Mouse (Mus musculus): ENCODE results near the gene Vmn2r30. TPM values are rescaled to one million over a fixed set of nuclear protein-coding genes. Genes with fewer than 3 reads are reported as not detected.
"Not testable (repeated sequence)": the region's sequence is repeated elsewhere in the genome, so short reads cannot be mapped to it uniquely, and the experiment has no call there.

Gene Vmn2r30
- polyA plus RNA-seq (2014; fragmentation: Nextera tagmentation; extraction: Ambion mirVana): not detected in 2 replicates

DNA sequence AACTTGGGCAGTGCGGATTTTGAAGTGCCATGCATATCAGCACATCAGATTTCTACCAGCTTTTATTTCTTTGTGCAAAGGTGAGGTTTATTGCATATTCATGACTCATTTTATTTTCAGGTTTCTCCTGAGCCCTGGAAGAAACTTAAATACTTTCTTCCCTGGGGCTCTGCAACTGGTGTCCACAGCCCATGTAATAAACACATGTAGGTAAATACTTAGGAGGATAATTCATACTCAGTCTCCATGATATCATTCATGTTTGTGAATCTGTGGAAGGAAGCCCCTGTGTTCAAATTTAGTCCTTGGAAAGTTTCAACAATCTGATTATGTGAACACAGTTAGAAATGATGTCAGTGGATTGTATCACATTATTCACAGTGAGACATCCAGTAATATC lies at the start of gene Vmn2r30:
Gene Vmn2r30 (minus strand): TSS at position 101 of the 400 bp plus-strand sequence.
- not testable (repeated sequence) for H3K27me3 ChIP-seq (ENCODE audit: control insufficient read depth, insufficient read depth, low read length); H3K27ac ChIP-seq (ENCODE audit: low read depth, low read length); H3K36me3 ChIP-seq (ENCODE audit: control insufficient read depth, insufficient read depth, low read length); H3K4me2 ChIP-seq; H3K9me3 ChIP-seq (ENCODE audit: control insufficient read depth, low read length); H3K9ac ChIP-seq (ENCODE audit: low read length); H3K4me3 ChIP-seq (ENCODE audit: low read depth, low read length); ATAC-seq (ENCODE audit: low FRiP score); DNase-seq (ENCODE audit: low spot score, missing footprints); H3K4me1 ChIP-seq (ENCODE audit: control insufficient read depth, insufficient read depth, low read length)
- no CpG with 5 or more reads among the region's 1 CpGs for WGBS

DNA sequence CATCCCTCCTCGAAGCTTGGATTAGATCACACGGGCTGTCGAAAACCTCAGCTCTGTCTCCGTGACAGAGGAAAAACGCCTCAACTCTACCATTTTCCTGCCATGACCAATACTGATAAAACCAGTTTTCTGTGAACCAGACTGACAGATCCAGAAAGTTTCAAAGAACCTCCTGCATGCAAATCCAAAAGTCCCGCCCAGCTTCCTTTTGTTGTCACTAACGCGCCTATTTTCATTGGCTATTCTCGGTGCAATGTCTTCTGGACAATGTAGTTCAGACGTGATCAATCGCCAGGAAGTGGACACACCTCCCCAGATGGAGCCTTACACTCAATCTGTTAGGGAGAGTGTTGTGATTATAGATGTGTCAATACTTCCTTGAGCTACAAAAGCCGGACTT lies 37.0 kb upstream of the Vmn2r30 start, which contains the start of gene Gm45783:
Gene Gm45783 (minus strand): TSS at position 143 of the 400 bp plus-strand sequence.
- WGBS: 56% methylated on average over 12 of the region's 12 CpGs
- H3K9ac ChIP-seq (ENCODE audit: low read length); H3K4me3 ChIP-seq (ENCODE audit: low read depth, low read length); H3K36me3 ChIP-seq (ENCODE audit: control insufficient read depth, insufficient read depth, low read length); H3K27ac ChIP-seq (ENCODE audit: low read depth, low read length); H3K4me2 ChIP-seq; H3K9me3 ChIP-seq (ENCODE audit: control insufficient read depth, low read length); H3K4me1 ChIP-seq (ENCODE audit: control insufficient read depth, insufficient read depth, low read length); ATAC-seq (ENCODE audit: low FRiP score); H3K27me3 ChIP-seq (ENCODE audit: control insufficient read depth, insufficient read depth, low read length); DNase-seq (ENCODE audit: low spot score, missing footprints): not testable (repeated sequence)

- Histone ChIP-seq H3K4me1 (ENCODE audit: control insufficient read depth, insufficient read depth, low read length) (no peaks in the 10 kb centered on the region), H3K36me3 (ENCODE audit: control insufficient read depth, insufficient read depth, low read length) (peaks cover 25% of the 10 kb centered on the region), H3K4me3 (ENCODE audit: low read depth, low read length) (no peak overlapping the region), H3K9ac (ENCODE audit: low read length) (no peak overlapping the region), H3K4me2 (no peak overlapping the region), H3K27me3 (ENCODE audit: control insufficient read depth, insufficient read depth, low read length) (no peaks in the 10 kb centered on the region), H3K27ac (ENCODE audit: low read depth, low read length) (no peak overlapping the region), H3K9me3 (ENCODE audit: control insufficient read depth, low read length) (peaks cover 8% of the 10 kb centered on the region; the same call in 1 of the 2 replicates)
- 83% methylated on average over 16 of the region's 16 CpGs for WGBS
- ATAC-seq (ENCODE audit: low FRiP score): no peak
- DNase-seq (ENCODE audit: low spot score, missing footprints): peak; percentile 85
Measured at GRCm38 (mm10) chr7:7295595-7295994, 41.8 kb downstream of the Vmn2r30 start.

- Histone ChIP-seq H3K27me3 (ENCODE audit: control insufficient read depth, insufficient read depth, low read length) (no peaks in the 10 kb centered on the region), H3K4me1 (ENCODE audit: control insufficient read depth, insufficient read depth, low read length) (no peaks in the 10 kb centered on the region), H3K9me3 (ENCODE audit: control insufficient read depth, low read length) (peaks cover 4% of the 10 kb centered on the region), H3K9ac (ENCODE audit: low read length) (no peak overlapping the region), H3K4me2 (no peak overlapping the region), H3K27ac (ENCODE audit: low read depth, low read length) (no peak overlapping the region), H3K4me3 (ENCODE audit: low read depth, low read length) (no peak overlapping the region), H3K36me3 (ENCODE audit: control insufficient read depth, insufficient read depth, low read length) (peaks cover 8% of the 10 kb centered on the region)
- no peak for DNase-seq (ENCODE audit: low spot score, missing footprints)
- ATAC-seq (ENCODE audit: low FRiP score): no peak
- 73% methylated on average over 1 of the region's 1 CpGs for WGBS
Measured at GRCm38 (mm10) chr7:7281383-7281782, 56.0 kb downstream of the Vmn2r30 start.

- not testable (repeated sequence) for H3K36me3 ChIP-seq (ENCODE audit: control insufficient read depth, insufficient read depth, low read length); H3K9me3 ChIP-seq (ENCODE audit: control insufficient read depth, low read length); H3K4me1 ChIP-seq (ENCODE audit: control insufficient read depth, insufficient read depth, low read length); H3K27ac ChIP-seq (ENCODE audit: low read depth, low read length); H3K27me3 ChIP-seq (ENCODE audit: control insufficient read depth, insufficient read depth, low read length)
- peak; percentile 100 for ATAC-seq (ENCODE audit: low FRiP score)
- 46% methylated on average over 45 of the region's 45 CpGs for WGBS
- peak within 1 kb of the TSS; percentile 12; the same call in 1 of the 2 replicates for H3K4me3 ChIP-seq (ENCODE audit: low read depth, low read length)
- peak within 1 kb of the TSS; percentile 3; the same call in 1 of the 2 replicates for H3K9ac ChIP-seq (ENCODE audit: low read length)
- DNase-seq (ENCODE audit: low spot score, missing footprints): peak; percentile 97
- peak within 1 kb of the TSS; percentile 19; the same call in 1 of the 2 replicates for H3K4me2 ChIP-seq
Measured at GRCm38 (mm10) chr7:7277966-7278567, 59.3 kb downstream of the Vmn2r30 start, which contains the start of gene Gm45844. Gene Gm45844, minus strand, starts transcription at chr7:7278289.

GRCm38 (mm10) chr7:7277556-7277955 lies 59.9 kb downstream of the Vmn2r30 start:
- not testable (repeated sequence) for H3K4me1 ChIP-seq (ENCODE audit: control insufficient read depth, insufficient read depth, low read length); ATAC-seq (ENCODE audit: low FRiP score); H3K27me3 ChIP-seq (ENCODE audit: control insufficient read depth, insufficient read depth, low read length); H3K9me3 ChIP-seq (ENCODE audit: control insufficient read depth, low read length); H3K27ac ChIP-seq (ENCODE audit: low read depth, low read length); H3K36me3 ChIP-seq (ENCODE audit: control insufficient read depth, insufficient read depth, low read length)
- peak overlapping the region; percentile 19; the same call in 1 of the 2 replicates for H3K4me2 ChIP-seq
- peak; percentile 88 for DNase-seq (ENCODE audit: low spot score, missing footprints)
- H3K4me3 ChIP-seq (ENCODE audit: low read depth, low read length): peak overlapping the region; percentile 12; the same call in 1 of the 2 replicates
- H3K9ac ChIP-seq (ENCODE audit: low read length): peak overlapping the region; percentile 3; the same call in 1 of the 2 replicates
- WGBS: 55% methylated on average over 24 of the region's 24 CpGs

Small RNA genes lying within 50 kb of the gene (microRNA-seq; reads per million reads assigned to microRNA genes)
- gene Mir5620: 2.5 reads per million, percentile 9 among the genes with 10 or more reads in this experiment

Other genes starting within 250 kb of the Vmn2r30 start
- 16.8 and 18.3 TPM in 2 replicates for gene Zfp954, start 216.1 kb downstream of the Vmn2r30 start, polyA plus RNA-seq (2014; fragmentation: Nextera tagmentation; extraction: Ambion mirVana)
- 8.1 and 8.8 TPM in 2 replicates for gene Zfp773, start 200.9 kb downstream of the Vmn2r30 start, polyA plus RNA-seq (2014; fragmentation: Nextera tagmentation; extraction: Ambion mirVana)
- gene Zfp418, start 166.3 kb downstream of the Vmn2r30 start, polyA plus RNA-seq (2014; fragmentation: Nextera tagmentation; extraction: Ambion mirVana): 3.4 and 3.5 TPM in 2 replicates
- 10.7 and 11.4 TPM in 2 replicates for gene Zfp772, start 127.6 kb downstream of the Vmn2r30 start, polyA plus RNA-seq (2014; fragmentation: Nextera tagmentation; extraction: Ambion mirVana)
- gene Vmn2r29, start 90.3 kb downstream of the Vmn2r30 start, polyA plus RNA-seq (2014; fragmentation: Nextera tagmentation; extraction: Ambion mirVana): 0.37 TPM in 1 of 2 replicates, not detected in the other
- gene Gm45844, start 59.3 kb downstream of the Vmn2r30 start, polyA plus RNA-seq (2014; fragmentation: Nextera tagmentation; extraction: Ambion mirVana): 2.5 and 3.6 TPM in 2 replicates
- 56.7 and 57.0 TPM in 2 replicates for gene Clcn4, start 36.8 kb downstream of the Vmn2r30 start, polyA plus RNA-seq (2014; fragmentation: Nextera tagmentation; extraction: Ambion mirVana)
- gene Gm45783, start 37.0 kb upstream of the Vmn2r30 start, polyA plus RNA-seq (2014; fragmentation: Nextera tagmentation; extraction: Ambion mirVana): not detected in 2 replicates
- 0.01 TPM in 1 of 2 replicates, not detected in the other for gene Vmn2r31, start 62.1 kb upstream of the Vmn2r30 start, polyA plus RNA-seq (2014; fragmentation: Nextera tagmentation; extraction: Ambion mirVana)
- not detected in 2 replicates for gene Vmn2r32, start 142.4 kb upstream of the Vmn2r30 start, polyA plus RNA-seq (2014; fragmentation: Nextera tagmentation; extraction: Ambion mirVana)
- not detected in 2 replicates for gene Vmn2r33, start 229.2 kb upstream of the Vmn2r30 start, polyA plus RNA-seq (2014; fragmentation: Nextera tagmentation; extraction: Ambion mirVana)